Mouse (Mus musculus): ENCODE results near the gene Mrps16. TPM values are rescaled to one million over a fixed set of nuclear protein-coding genes. Genes with fewer than 3 reads are reported as not detected.
A peak's percentile ranks its signal among the peaks of the same experiment; 100 is the strongest.

The Mrps16 gene
- polyA plus RNA-seq, 1 experiment: 28.1 TPM

DNA sequence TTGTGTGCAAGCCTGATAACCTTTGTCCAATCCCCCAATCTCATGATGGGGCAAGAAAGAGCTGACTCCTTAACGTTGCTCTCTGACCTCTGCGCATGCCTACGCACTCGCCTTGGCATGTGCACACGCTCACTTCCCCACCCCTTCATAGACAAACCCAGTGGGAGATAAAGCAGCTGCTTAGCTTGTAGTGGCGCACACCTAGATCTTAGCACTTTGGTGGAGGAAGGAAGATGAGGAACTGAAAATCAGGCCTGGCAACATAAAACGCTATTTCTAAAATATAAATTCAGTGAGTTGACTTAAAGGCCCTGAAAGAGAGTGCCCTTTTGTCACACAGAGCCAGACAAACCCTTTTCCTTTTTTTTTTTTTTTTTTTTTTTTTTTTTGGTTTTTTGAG lies 22.6 kb downstream of the Mrps16 start:
- Histone ChIP-seq H3K36me3 (ENCODE audit: control insufficient read depth, insufficient read depth, low read length) (peaks cover 28% of the 10 kb centered on the region), H3K27me3 (ENCODE audit: control insufficient read depth, insufficient read depth, low read length) (no peaks in the 10 kb centered on the region), H3K4me3 (ENCODE audit: low read depth, low read length) (no peak overlapping the region), H3K4me1 (ENCODE audit: control insufficient read depth, insufficient read depth, insufficient read length, low read length) (peaks cover 3% of the 10 kb centered on the region; the same call in 1 of the 2 replicates), H3K27ac (ENCODE audit: insufficient read depth, low read depth, low read length) (no peak overlapping the region)
- 71% methylated on average over 7 of the region's 7 CpGs for WGBS
- TF ChIP-seq POLR2A (IDR thresholded peaks at IDR 0.05; ENCODE audit: low read depth, low read length) (no peak), CTCF (IDR thresholded peaks at IDR 0.05; ENCODE audit: extremely low read depth, insufficient read length, insufficient replicate concordance, low read depth, low read length) (no peak)

DNA sequence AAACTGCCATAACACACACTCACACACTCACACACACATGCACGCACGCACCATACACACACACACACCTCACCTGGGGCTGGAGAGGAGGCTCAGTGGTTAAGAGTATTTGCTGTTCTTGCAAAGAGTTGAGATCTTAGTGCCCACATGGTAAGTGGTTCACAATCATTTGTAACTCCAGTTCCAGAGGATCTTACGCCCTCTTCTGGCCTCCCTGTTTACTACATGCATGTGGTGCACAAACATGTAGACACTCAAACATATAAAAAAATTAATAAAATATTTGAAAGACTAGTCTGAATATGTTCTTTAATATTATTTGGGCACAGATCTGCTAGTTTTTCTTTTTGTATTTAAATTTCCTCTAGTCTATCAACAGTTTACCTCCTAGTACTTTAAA lies 25.2 kb downstream of the Mrps16 start:
- Histone ChIP-seq H3K27me3 (ENCODE audit: control insufficient read depth, insufficient read depth, low read length) (no peaks in the 10 kb centered on the region), H3K27ac (ENCODE audit: insufficient read depth, low read depth, low read length) (no peak overlapping the region), H3K36me3 (ENCODE audit: control insufficient read depth, insufficient read depth, low read length) (peaks cover 35% of the 10 kb centered on the region), H3K4me3 (ENCODE audit: low read depth, low read length) (no peak overlapping the region), H3K4me1 (ENCODE audit: control insufficient read depth, insufficient read depth, insufficient read length, low read length) (peaks cover 3% of the 10 kb centered on the region; the same call in 1 of the 2 replicates)
- no peak for TF ChIP-seq CTCF (IDR thresholded peaks at IDR 0.05; ENCODE audit: extremely low read depth, insufficient read length, insufficient replicate concordance, low read depth, low read length)
- TF ChIP-seq POLR2A (IDR thresholded peaks at IDR 0.05; ENCODE audit: low read depth, low read length): no peak
- 95% methylated on average over 3 of the region's 3 CpGs for WGBS

DNA sequence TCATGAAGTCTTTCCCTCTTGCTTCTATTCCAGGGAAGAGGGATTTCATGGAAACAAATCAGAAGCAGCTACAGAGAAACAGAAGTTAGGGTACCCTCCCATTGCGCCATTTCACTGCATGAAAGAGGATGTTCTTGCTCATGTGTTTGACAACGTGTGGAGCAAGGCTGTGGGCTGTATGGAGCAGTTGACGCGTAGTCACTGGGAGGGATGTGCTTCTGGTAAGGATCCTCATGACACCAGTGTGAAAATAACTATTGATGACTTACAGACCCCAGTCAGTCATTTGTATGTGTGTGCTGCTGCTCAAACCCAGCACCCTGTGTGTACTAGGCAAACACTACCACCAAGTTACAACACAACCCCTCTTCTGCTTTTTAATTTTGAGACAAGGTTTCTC lies 30.2 kb downstream of the Mrps16 start:
- Histone ChIP-seq H3K4me3 (ENCODE audit: low read depth, low read length) (no peak overlapping the region), H3K4me1 (ENCODE audit: control insufficient read depth, insufficient read depth, insufficient read length, low read length) (no peaks in the 10 kb centered on the region), H3K27me3 (ENCODE audit: control insufficient read depth, insufficient read depth, low read length) (no peaks in the 10 kb centered on the region), H3K27ac (ENCODE audit: insufficient read depth, low read depth, low read length) (no peak overlapping the region), H3K36me3 (ENCODE audit: control insufficient read depth, insufficient read depth, low read length) (peaks cover 49% of the 10 kb centered on the region)
- 92% methylated on average over 4 of the region's 4 CpGs for WGBS
- no peak for TF ChIP-seq CTCF (IDR thresholded peaks at IDR 0.05; ENCODE audit: extremely low read depth, insufficient read length, insufficient replicate concordance, low read depth, low read length)
- no peak for TF ChIP-seq POLR2A (IDR thresholded peaks at IDR 0.05; ENCODE audit: low read depth, low read length)

DNA sequence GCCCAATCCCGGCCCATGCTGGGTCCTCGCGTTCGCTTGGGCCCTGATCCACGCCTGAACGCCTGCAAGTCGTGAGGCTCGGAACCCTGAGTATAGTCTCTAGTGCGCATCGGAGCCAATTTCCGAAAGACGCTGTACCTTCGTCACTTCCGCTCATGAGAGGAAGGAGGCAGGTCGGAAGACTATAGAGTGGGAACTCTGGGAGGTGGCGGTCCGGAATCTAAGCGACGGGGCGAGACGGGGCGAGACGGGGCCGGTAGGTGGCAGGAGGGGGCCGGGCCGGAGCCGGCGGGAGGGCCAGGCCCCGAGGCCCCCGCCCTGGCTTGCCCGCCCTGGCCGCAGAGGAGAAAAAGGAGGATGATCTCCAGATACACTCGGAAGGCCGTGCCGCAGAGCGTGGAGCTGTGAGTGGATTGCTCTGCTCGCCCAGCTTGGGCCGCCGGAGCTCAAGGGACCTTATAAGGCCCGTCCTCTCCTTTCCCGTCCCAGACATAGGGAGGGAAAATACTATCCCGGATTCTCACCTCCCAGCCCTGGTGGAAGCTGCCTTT lies 45.4 kb downstream of the Mrps16 start, which contains the start of the genes Ecd and Fam149b:
Gene Ecd (minus strand): TSS at position 131 of the 551 bp plus-strand sequence.
Gene Fam149b (plus strand): TSS at position 172 of the 551 bp plus-strand sequence.
- Histone ChIP-seq H3K4me3 (ENCODE audit: low read depth, low read length) (peak within 1 kb of the TSS; percentile 71), H3K27ac (ENCODE audit: insufficient read depth, low read depth, low read length) (peak within 1 kb of the TSS; percentile 93), H3K27me3 (ENCODE audit: control insufficient read depth, insufficient read depth, low read length) (no peaks in the 10 kb centered on the region), H3K4me1 (ENCODE audit: control insufficient read depth, insufficient read depth, insufficient read length, low read length) (no peaks in the 10 kb centered on the region), H3K36me3 (ENCODE audit: control insufficient read depth, insufficient read depth, low read length) (peaks cover 8% of the 10 kb centered on the region)
- under 1% methylated on average over 42 of the region's 42 CpGs for WGBS
- peak; percentile 75; the same call in 1 of the 2 replicates for TF ChIP-seq POLR2A (IDR thresholded peaks at IDR 0.05; ENCODE audit: low read depth, low read length)
- TF ChIP-seq CTCF (IDR thresholded peaks at IDR 0.05; ENCODE audit: extremely low read depth, insufficient read length, insufficient replicate concordance, low read depth, low read length): peak; percentile 50; the same call in 1 of the 2 replicates

DNA sequence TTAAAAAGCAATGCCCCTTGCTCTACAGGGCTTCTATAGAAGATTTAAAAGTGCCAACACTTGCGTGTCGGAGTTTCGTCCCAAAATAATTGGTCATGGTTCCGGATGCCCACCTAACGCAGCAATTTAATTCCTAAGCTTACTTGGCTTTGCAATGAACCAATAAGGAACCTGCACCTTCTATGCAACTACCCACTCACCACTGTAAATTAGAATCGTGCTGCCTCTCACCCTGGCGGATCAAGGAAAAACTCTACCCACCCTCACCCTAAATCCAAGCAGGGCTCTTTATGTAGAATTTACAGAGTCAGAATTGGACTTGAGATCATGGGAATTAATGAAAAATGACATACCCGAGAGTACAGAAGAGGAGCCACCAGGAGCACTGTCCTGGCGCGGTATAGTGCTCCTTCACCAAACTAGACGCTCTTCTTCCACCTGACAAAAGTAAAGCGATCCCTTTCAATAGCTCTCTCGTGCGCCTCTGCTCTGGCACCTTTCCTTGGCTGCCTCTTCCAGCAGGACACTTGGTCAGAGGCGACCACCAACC lies 45.9 kb downstream of the Mrps16 start:
- WGBS: 1% methylated on average over 15 of the region's 15 CpGs
- TF ChIP-seq CTCF (IDR thresholded peaks at IDR 0.05; ENCODE audit: extremely low read depth, insufficient read length, insufficient replicate concordance, low read depth, low read length) (no peak), POLR2A (IDR thresholded peaks at IDR 0.05; ENCODE audit: low read depth, low read length) (no peak)
- Histone ChIP-seq H3K27me3 (ENCODE audit: control insufficient read depth, insufficient read depth, low read length) (no peaks in the 10 kb centered on the region), H3K36me3 (ENCODE audit: control insufficient read depth, insufficient read depth, low read length) (peaks cover 8% of the 10 kb centered on the region), H3K27ac (ENCODE audit: insufficient read depth, low read depth, low read length) (peak overlapping the region; percentile 47), H3K4me1 (ENCODE audit: control insufficient read depth, insufficient read depth, insufficient read length, low read length) (no peaks in the 10 kb centered on the region), H3K4me3 (ENCODE audit: low read depth, low read length) (peak overlapping the region; percentile 71)

DNA sequence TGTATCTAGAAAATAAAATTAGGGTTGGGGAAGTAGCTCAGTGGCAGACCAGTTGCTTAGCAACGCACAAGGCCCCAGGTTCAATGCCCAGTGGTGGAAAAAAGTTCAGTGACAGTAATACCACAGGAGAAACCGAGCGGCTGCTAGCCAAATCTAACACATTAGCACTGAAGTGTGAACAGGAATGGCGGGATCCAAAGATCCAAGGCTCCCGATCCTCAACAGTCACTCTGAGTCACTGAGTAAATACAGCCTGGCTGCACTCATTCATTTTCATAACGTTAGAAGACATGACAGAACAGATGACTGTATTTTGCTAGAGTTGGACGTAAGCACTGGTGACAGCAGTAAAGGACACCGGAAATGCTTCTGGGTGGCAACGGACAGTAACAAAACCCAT lies 47.5 kb downstream of the Mrps16 start:
- Histone ChIP-seq H3K27ac (ENCODE audit: insufficient read depth, low read depth, low read length) (no peak overlapping the region), H3K27me3 (ENCODE audit: control insufficient read depth, insufficient read depth, low read length) (no peaks in the 10 kb centered on the region), H3K4me1 (ENCODE audit: control insufficient read depth, insufficient read depth, insufficient read length, low read length) (0 out of 2 replicates have a peak, but pooled peaks cover 2% of the 10 kb centered on the region), H3K36me3 (ENCODE audit: control insufficient read depth, insufficient read depth, low read length) (peaks cover 10% of the 10 kb centered on the region), H3K4me3 (ENCODE audit: low read depth, low read length) (no peak overlapping the region)
- 69% methylated on average over 9 of the region's 9 CpGs for WGBS
- no peak for TF ChIP-seq CTCF (IDR thresholded peaks at IDR 0.05; ENCODE audit: extremely low read depth, insufficient read length, insufficient replicate concordance, low read depth, low read length)

DNA sequence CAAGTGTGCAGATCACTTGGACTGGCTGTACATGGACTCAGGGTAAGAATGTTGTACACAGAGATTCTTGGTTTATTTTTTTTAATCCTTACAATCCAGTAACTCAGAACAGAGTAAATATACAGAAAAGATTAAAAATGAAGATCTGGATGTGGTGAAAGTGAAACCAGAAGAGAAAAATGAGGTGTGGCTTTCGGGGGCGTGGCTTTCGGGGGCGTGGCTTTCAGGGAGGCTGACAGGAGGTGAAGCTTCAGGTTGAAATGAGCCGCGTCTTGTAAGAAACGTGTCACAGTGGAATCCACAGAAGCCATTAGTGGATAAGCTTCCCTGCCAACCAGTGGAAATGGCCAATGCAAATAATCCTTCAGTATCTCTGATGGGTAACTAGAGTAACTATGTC lies 52.6 kb downstream of the Mrps16 start:
- peaks cover 26% of the 10 kb centered on the region for H3K36me3 ChIP-seq (ENCODE audit: control insufficient read depth, insufficient read depth, low read length)
- H3K27me3 ChIP-seq (ENCODE audit: control insufficient read depth, insufficient read depth, low read length): no peaks in the 10 kb centered on the region
- no peak overlapping the region for H3K4me3 ChIP-seq (ENCODE audit: low read depth, low read length)
- WGBS: 41% methylated on average over 7 of the region's 7 CpGs
- 0 out of 2 replicates have a peak, but pooled peaks cover 2% of the 10 kb centered on the region for H3K4me1 ChIP-seq (ENCODE audit: control insufficient read depth, insufficient read depth, insufficient read length, low read length)
- no peak overlapping the region for H3K27ac ChIP-seq (ENCODE audit: insufficient read depth, low read depth, low read length)
- TF ChIP-seq CTCF (IDR thresholded peaks at IDR 0.05; ENCODE audit: extremely low read depth, insufficient read length, insufficient replicate concordance, low read depth, low read length) (no peak), POLR2A (IDR thresholded peaks at IDR 0.05; ENCODE audit: low read depth, low read length) (no peak)
